In genomic region chr2:9681691-9682152, GRCm38 (mm10) we compare ENCODE assay signal across 13 mouse cellular contexts.
A peak's percentile ranks its signal among the peaks of the same experiment; 100 is the strongest.
DNase-seq lines count a peak whose midpoint lies in the region; ATAC-seq and TF ChIP-seq lines count a peak whose summit lies in the region.
"Had no signal": no experiment of that assay in that cellular context is flagged by ENCODE, and none has a peak within 500 bp of the region (broad histone marks: within the 10 kb centered on the region; RNA-seq: fewer than 3 reads in every experiment).

No protein-coding gene starts in this region.

- no peaks in the 10 kb centered on the region for H3K4me1 ChIP-seq in spleen, adult 2 months (ENCODE audit: control insufficient read depth, insufficient read depth, insufficient read length)
- H3K4me1 ChIP-seq in heart, embryonic 14.5 days (ENCODE audit: control insufficient read depth in 2 of 2, insufficient read depth in 2 of 2, low read length in 2 of 2), result peaks cover 0 to 4% of the 10 kb centered on the region in 2 experiments; a peak in 2 of 4 replicates
- H3K4me1 ChIP-seq in midbrain, embryonic 14.5 days (ENCODE audit: control insufficient read depth, insufficient read depth, low read length), result no peaks in the 10 kb centered on the region
- H3K4me1 ChIP-seq in cerebellum, adult 2 months (ENCODE audit: control insufficient read depth, insufficient read depth, low read length), result no peaks in the 10 kb centered on the region
- H3K4me1 ChIP-seq: midbrain, embryonic 13.5 days had no signal

- no peaks in the 10 kb centered on the region for H3K9me3 ChIP-seq in heart, embryonic 14.5 days (ENCODE audit: control insufficient read depth, low read length)
- H3K9me3 ChIP-seq in midbrain, embryonic 14.5 days (ENCODE audit: control insufficient read depth, low read length), result no peaks in the 10 kb centered on the region
- H3K9me3 ChIP-seq: midbrain, embryonic 13.5 days had no signal

- no peaks in the 10 kb centered on the region for H3K27me3 ChIP-seq in spleen, adult 2 months (ENCODE audit: control insufficient read depth, insufficient read depth, low read length)
- no peaks in the 10 kb centered on the region for H3K27me3 ChIP-seq in heart, embryonic 14.5 days (ENCODE audit: control insufficient read depth, insufficient read depth, low read length)
- no peaks in the 10 kb centered on the region for H3K27me3 ChIP-seq in midbrain, embryonic 14.5 days (ENCODE audit: control insufficient read depth, insufficient read depth, low read length)
- no peaks in the 10 kb centered on the region for H3K27me3 ChIP-seq in cerebellum, adult 2 months (ENCODE audit: control insufficient read depth, insufficient read depth, low read length)
- H3K27me3 ChIP-seq: midbrain, embryonic 13.5 days had no signal

- H3K9ac ChIP-seq in heart, embryonic 14.5 days (ENCODE audit: low read length), result no peak overlapping the region
- no peak overlapping the region for H3K9ac ChIP-seq in midbrain, embryonic 14.5 days (replicated peaks; ENCODE audit: low read length)
- H3K9ac ChIP-seq: midbrain, embryonic 13.5 days had no signal

- H3K27ac ChIP-seq in spleen, adult 2 months (ENCODE audit: insufficient read depth, low read length), result peak overlapping the region; percentile 36; the same call in 1 of the 2 replicates
- peak overlapping the region; percentile 45 to 66; a peak in 3 of 4 replicates for H3K27ac ChIP-seq in heart, embryonic 14.5 days (replicated peaks in 1 of 2; ENCODE audit: control insufficient read depth in 1 of 2, insufficient read depth in 1 of 2, low read depth in 2 of 2, low read length in 2 of 2)
- H3K27ac ChIP-seq in midbrain, embryonic 14.5 days (replicated peaks; ENCODE audit: low read depth, low read length), result no peak overlapping the region
- no peak overlapping the region for H3K27ac ChIP-seq in cerebellum, adult 2 months (ENCODE audit: insufficient read depth, low read length)
- H3K27ac ChIP-seq: midbrain, embryonic 13.5 days had no signal

- no peak overlapping the region for H3K4me2 ChIP-seq in heart, embryonic 14.5 days (ENCODE audit: low read length)
- H3K4me2 ChIP-seq in midbrain, embryonic 14.5 days (ENCODE audit: low read length), result no peak overlapping the region
- H3K4me2 ChIP-seq: midbrain, embryonic 13.5 days had no signal

- no peak; the same call in 1 of the 2 replicates for ATAC-seq in heart, embryonic 14.5 days (ENCODE audit: insufficient number of reproducible peaks, insufficient read depth, low FRiP score, low read depth)
- no peak for ATAC-seq in midbrain, embryonic 14.5 days (ENCODE audit: low FRiP score, low TSS enrichment)
- ATAC-seq: midbrain, embryonic 13.5 days had no signal

- TF ChIP-seq POLR2A in spleen, adult 2 months (IDR thresholded peaks at IDR 0.05; ENCODE audit: low read depth, low read length), result no peak
- no peak for TF ChIP-seq POLR2A in cerebellum, adult 2 months (IDR thresholded peaks at IDR 0.05; ENCODE audit: borderline replicate concordance, insufficient read depth, low read length)

- no peak for TF ChIP-seq CTCF in spleen, adult 2 months (IDR thresholded peaks at IDR 0.05; ENCODE audit: extremely low read depth, insufficient read depth, insufficient read length, insufficient replicate concordance)
- no peak for TF ChIP-seq CTCF in cerebellum, adult 2 months (IDR thresholded peaks at IDR 0.05; ENCODE audit: borderline replicate concordance, insufficient read depth, low read depth, low read length)

- no peak overlapping the region for H3K4me3 ChIP-seq in spleen, adult 2 months (ENCODE audit: extremely low read depth, insufficient read depth, insufficient read length)
- H3K4me3 ChIP-seq in heart, embryonic 14.5 days (ENCODE audit: control insufficient read depth in 1 of 2, insufficient read depth in 1 of 2, low read depth in 1 of 2, low read length in 2 of 2), result no peak overlapping the region
- no peak overlapping the region for H3K4me3 ChIP-seq in midbrain, embryonic 14.5 days (replicated peaks; ENCODE audit: low read depth, low read length)
- H3K4me3 ChIP-seq in cerebellum, adult 2 months (replicated peaks; ENCODE audit: insufficient read depth, low read depth, low read length), result no peak overlapping the region
- H3K4me3 ChIP-seq: midbrain, embryonic 13.5 days had no signal

- 10% methylated on average over 7 of the region's 7 CpGs for WGBS in spleen, adult 2 months
- 42% methylated on average over 7 of the region's 7 CpGs for WGBS in heart, embryonic 14.5 days
- WGBS in midbrain, embryonic 14.5 days, result 85% methylated on average over 7 of the region's 7 CpGs
- WGBS in cerebellum, adult 2 months, result 82% methylated on average over 7 of the region's 7 CpGs

- no peak for DNase-seq in spleen, adult 2 months (ENCODE audit: low read depth in 1 of 2, low spot score in 2 of 2)
- DNase-seq in spleen, postnatal 4 days (ENCODE audit: low spot score in 2 of 2), result no peak
- DNase-seq in lung, postnatal 25 days (ENCODE audit: low spot score), result peak; percentile 9
- peak; percentile 14 for DNase-seq in yolk sac, embryonic 10.5 days (ENCODE audit: low spot score)
- no peak for DNase-seq in frontal cortex, postnatal 25 days (ENCODE audit: low spot score in 2 of 2)
- no peak for DNase-seq in midbrain, embryonic 14.5 days
- no peak for DNase-seq in cerebellum, adult 2 months
- DNase-seq: adrenal gland, adult 2 months; cerebellum, adult 8-10 months; gastrocnemius, postnatal 25 days; kidney, postnatal 14 days had no signal

- no peaks in the 10 kb centered on the region for H3K36me3 ChIP-seq in spleen, adult 2 months (ENCODE audit: control insufficient read depth, insufficient read depth, low read length)
- H3K36me3 ChIP-seq in heart, embryonic 14.5 days (ENCODE audit: control insufficient read depth, insufficient read depth, low read length), result no peaks in the 10 kb centered on the region
- no peaks in the 10 kb centered on the region for H3K36me3 ChIP-seq in midbrain, embryonic 14.5 days (ENCODE audit: control insufficient read depth, insufficient read depth, low read length)
- H3K36me3 ChIP-seq: midbrain, embryonic 13.5 days had no signal

Comparison
In these comparisons a context has a peak if more than half of its experiments do, and no peak if none do; other contexts are left out.
1. DNase-seq: peak in lung, postnatal 25 days (single experiment) and yolk sac, embryonic 10.5 days (single experiment); none in spleen, adult 2 months (0 of 2), spleen, postnatal 4 days (0 of 2), frontal cortex, postnatal 25 days (0 of 2), midbrain, embryonic 14.5 days (single experiment) and cerebellum, adult 2 months (0 of 2).
2. H3K27ac ChIP-seq: peak in spleen, adult 2 months (single experiment) and heart, embryonic 14.5 days (2 of 2); none in midbrain, embryonic 14.5 days (single experiment) and cerebellum, adult 2 months (single experiment).